Mouse (Mus musculus) C3H10T1/2 (cell line): ENCODE measurements around the gene Rhbdd1. TPM values are rescaled to one million over a fixed set of nuclear protein-coding genes. Genes with fewer than 3 reads are reported as not detected.

Source experiments
- polyA plus RNA-seq, 2 experiments: library from polyadenylated mRNA; unstranded; fragments of >200 nt; fragmentation: generic; extraction: Trizol; gene quantifications; one replicate each; pipeline ENCODE4 v1.2.1; 2012; ENCODE audit warnings: missing spikeins in 2 of 2

Rhbdd1 gene
- polyA plus RNA-seq: 1 to 10 TPM; 1.3 to 6.5 TPM

GRCm38 (mm10) chr1:82316111-82316745 lies at the start of gene Rhbdd1:
Rhbdd1 (plus strand) TSS chr1:82316452.

DNA sequence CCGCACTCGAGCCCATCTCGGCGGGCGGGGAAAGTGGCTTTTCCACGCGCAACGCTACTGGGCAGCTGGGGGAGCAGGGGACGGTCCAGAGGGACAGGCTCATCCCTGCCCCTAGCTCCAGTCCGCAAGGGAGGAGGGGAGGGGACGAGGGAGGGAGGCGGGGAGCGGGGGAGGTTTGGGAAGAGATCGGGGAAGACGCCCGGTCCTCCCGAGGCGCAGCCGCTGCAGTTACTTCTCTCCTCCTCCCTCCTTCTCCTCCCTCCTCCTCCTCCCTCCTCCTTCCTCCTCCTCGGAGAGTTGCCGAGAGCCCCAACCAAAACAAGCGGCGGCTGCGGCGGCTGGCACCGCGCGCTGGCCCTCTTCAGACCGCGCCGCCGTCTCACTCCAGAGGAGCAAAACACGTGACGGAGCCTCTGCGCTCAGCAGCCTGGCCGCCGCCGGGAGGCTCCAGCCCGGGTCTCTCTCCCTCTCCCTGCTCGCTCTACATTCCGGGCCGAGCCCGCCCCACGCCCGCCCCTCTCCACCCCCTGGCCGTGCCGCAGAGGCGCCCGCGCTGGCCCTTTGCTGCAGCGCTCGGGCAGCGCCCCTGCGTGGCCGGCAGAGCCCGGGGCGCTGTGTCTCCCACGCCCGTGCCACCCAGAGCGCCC lies 25.0 kb upstream of the Rhbdd1 start, which contains the start of gene Irs1:
Gene Irs1, minus strand, starts transcription at position 266 of the 647 bp plus-strand sequence.

Other genes starting within 250 kb of the Rhbdd1 start
- gene Gm9747, start 83.3 kb upstream of the Rhbdd1 start, polyA plus RNA-seq: 1 to 10 TPM in 1 of 2 experiments, under 1 TPM in 1; 0.54 to 8.1 TPM
- gene Irs1, start 25.0 kb upstream of the Rhbdd1 start, polyA plus RNA-seq: 1 to 10 TPM in 1 of 2 experiments, under 1 TPM in 1; 0.22 to 2.8 TPM